Mouse (Mus musculus) stomach, embryonic 14.5 days (tissue): ENCODE results near the gene Vwa5b2. TPM values are rescaled to one million over a fixed set of nuclear protein-coding genes. Genes with fewer than 3 reads are reported as not detected.

ENCODE experiments used
- ATAC-seq: fragments of 200-750 bp; cut with Nextera tagmentation; 2 replicates; pipeline ENCODE4 v1.8.0; 2017; ENCODE audit warnings: low read depth, moderate TSS enrichment; ENCODE audit not compliant: insufficient number of reproducible peaks, insufficient read depth, low FRiP score
- H3K27ac ChIP-seq: fragments of 300-500 bp; sonication (generic); 2 replicates; pipeline ENCODE4 v1.5.1; 2014; ENCODE audit warnings: mild to moderate bottlenecking, low read length, moderate library complexity, mixed read lengths
- H3K27me3 ChIP-seq: fragments of 300-500 bp; sonication (generic); 2 replicates; pipeline ENCODE4 v1.6.1; 2014; ENCODE audit warnings: low read length, control low read depth, mixed read lengths; ENCODE audit not compliant: control insufficient read depth, insufficient read depth
- H3K36me3 ChIP-seq: fragments of 300-500 bp; sonication (generic); 2 replicates; pipeline ENCODE4 v1.6.1; 2014; ENCODE audit warnings: mild to moderate bottlenecking, control low read depth, low read length, moderate library complexity, mixed read lengths; ENCODE audit not compliant: control insufficient read depth, insufficient read depth
- H3K4me1 ChIP-seq: fragments of 300-500 bp; sonication (generic); 2 replicates; pipeline ENCODE4 v1.6.1; 2014; ENCODE audit warnings: low read length, control low read depth, mixed read lengths; ENCODE audit not compliant: control insufficient read depth, insufficient read depth
- H3K4me2 ChIP-seq: fragments of 300-500 bp; sonication (generic); replicated peaks from 2 replicates; pipeline ENCODE4 v1.6.1; 2014; ENCODE audit warnings: low read depth, low read length, control low read depth
- H3K4me3 ChIP-seq: fragments of 300-500 bp; sonication (generic); 2 replicates; pipeline ENCODE4 v1.5.1; 2014; ENCODE audit warnings: low read depth, low read length, control low read depth
- H3K9ac ChIP-seq: fragments of 300-500 bp; sonication (generic); replicated peaks from 2 replicates; pipeline ENCODE4 v1.6.1; 2014; ENCODE audit warnings: low read depth, mild to moderate bottlenecking, control low read depth, low read length, moderate library complexity, mixed read lengths
- H3K9me3 ChIP-seq: fragments of 300-500 bp; sonication (generic); 2 replicates; pipeline ENCODE4 v1.6.1; 2016; ENCODE audit warnings: low read depth, low read length, control low read depth; ENCODE audit not compliant: control insufficient read depth
- WGBS: fragments of 180-500 bp; shearing (Covaris S2); extraction: QIAGEN DNeasy Blood & Tissue Kit; methylation state at CpG from one replicate; pipeline ENCODE4 v1.1.7; 2014; 5-methylcytosine and 5-hydroxymethylcytosine counted together
- polyA plus RNA-seq: library from polyadenylated mRNA; unstranded; fragments of >200 nt; fragmentation: Nextera tagmentation; extraction: Ambion mirVana; gene quantifications from 2 replicates; pipeline ENCODE4 v1.2.1, GENCODE M21; 2014

The Vwa5b2 gene
- polyA plus RNA-seq, 1 experiment from 2014 or later: 4.3 TPM

DNA sequence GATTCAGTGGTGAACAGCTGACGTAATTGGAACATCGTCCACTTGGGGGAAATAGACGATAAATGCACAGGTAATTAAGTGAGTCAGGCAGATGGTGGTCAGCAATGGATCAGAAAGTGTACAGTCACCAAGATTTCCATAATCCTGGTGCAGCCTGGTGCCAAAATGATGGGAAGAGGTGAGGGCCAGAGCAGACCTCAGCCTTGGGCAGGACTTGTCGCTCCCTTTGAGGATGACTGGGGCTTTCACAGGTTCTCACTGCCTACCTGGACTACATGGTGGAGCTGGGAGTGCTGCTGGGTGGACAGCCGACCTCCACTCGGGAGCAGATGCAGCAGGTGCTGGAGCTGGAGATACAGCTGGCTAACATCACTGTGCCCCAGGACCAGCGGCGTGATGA, 48.1 kb downstream of the Vwa5b2 start:
- Histone ChIP-seq H3K36me3 (no peaks in the 10 kb centered on the region), H3K4me3 (no peak overlapping the region), H3K27ac (no peak overlapping the region), H3K4me2 (no peak overlapping the region), H3K4me1 (no peaks in the 10 kb centered on the region), H3K27me3 (no peaks in the 10 kb centered on the region), H3K9ac (no peak overlapping the region), H3K9me3 (no peaks in the 10 kb centered on the region)
- ATAC-seq: no peak; the same call in 1 of the 2 replicates
- 72% methylated on average over 8 of the region's 8 CpGs for WGBS

DNA sequence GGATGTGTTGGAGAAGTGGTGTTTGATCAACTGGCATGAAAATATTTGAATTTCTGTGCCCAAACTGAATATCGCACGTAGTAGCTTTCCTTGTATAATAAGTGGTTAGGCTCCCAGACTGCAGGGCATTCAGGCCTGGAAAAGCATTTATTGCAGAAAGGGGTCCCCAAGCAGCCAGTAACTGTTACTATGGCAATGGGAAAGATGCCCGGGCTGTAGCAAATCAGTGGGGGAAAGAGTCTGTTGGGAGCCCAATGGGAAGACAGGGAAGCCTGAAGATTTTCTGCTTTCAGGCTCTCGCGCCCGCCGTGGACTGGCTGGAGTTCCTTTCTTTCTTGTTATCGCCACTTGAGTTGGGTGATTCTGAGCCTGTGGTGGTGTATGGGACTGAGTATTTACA, 49.1 kb downstream of the Vwa5b2 start:
- Histone ChIP-seq H3K4me2 (no peak overlapping the region), H3K9me3 (no peaks in the 10 kb centered on the region), H3K27ac (no peak overlapping the region), H3K27me3 (no peaks in the 10 kb centered on the region), H3K36me3 (no peaks in the 10 kb centered on the region), H3K4me3 (no peak overlapping the region), H3K9ac (no peak overlapping the region), H3K4me1 (no peaks in the 10 kb centered on the region)
- ATAC-seq: no peak
- 82% methylated on average over 8 of the region's 8 CpGs for WGBS

DNA sequence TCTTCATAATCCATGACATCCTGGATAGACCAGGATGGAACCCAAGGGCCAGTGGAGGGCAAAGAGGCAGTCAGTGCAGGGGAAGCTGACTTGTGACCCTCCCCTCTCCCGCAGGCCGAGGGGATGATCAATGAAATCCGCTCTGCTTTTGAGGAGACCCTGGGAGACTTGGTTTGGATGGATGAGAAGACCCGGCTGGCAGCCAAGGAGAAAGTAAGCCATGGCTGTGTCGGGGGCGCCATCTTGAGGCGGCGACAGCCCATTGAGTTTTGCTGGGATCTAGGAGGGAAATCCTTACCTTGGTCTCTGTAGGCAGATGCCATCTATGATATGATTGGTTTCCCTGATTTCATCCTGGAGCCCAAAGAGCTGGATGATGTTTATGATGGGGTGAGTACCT, 52.9 kb downstream of the Vwa5b2 start:
- H3K27me3 ChIP-seq: no peaks in the 10 kb centered on the region
- no peak overlapping the region for H3K9ac ChIP-seq
- H3K4me2 ChIP-seq: no peak overlapping the region
- 2% methylated on average over 8 of the region's 8 CpGs for whole genome bisulfite sequencing
- no peaks in the 10 kb centered on the region for H3K36me3 ChIP-seq
- no peak overlapping the region for H3K27ac ChIP-seq
- ATAC-seq: peak; percentile 46
- H3K4me3 ChIP-seq: no peak overlapping the region
- H3K9me3 ChIP-seq: no peaks in the 10 kb centered on the region
- H3K4me1 ChIP-seq: no peaks in the 10 kb centered on the region

DNA sequence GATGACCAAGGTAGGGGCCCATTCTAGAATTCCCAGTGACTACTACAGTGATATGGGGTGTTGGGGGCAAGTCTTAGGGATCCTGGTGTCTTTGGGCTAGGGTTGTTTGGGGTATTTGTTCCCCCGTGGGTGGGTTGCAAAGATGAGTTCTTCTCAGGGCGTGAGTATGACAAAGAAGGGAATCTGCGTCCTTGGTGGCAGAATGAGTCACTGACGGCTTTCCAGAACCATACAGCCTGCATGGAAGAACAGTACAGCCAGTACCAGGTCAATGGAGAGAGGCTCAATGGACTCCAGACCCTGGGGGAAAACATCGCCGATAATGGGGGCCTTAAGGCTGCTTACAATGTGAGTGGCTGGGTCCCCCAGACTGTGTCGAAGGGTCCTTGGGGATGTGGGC, 54.6 kb downstream of the Vwa5b2 start:
- Histone ChIP-seq H3K36me3 (no peaks in the 10 kb centered on the region), H3K4me3 (no peak overlapping the region), H3K9me3 (no peaks in the 10 kb centered on the region), H3K4me2 (no peak overlapping the region), H3K9ac (no peak overlapping the region), H3K27me3 (no peaks in the 10 kb centered on the region), H3K4me1 (no peaks in the 10 kb centered on the region), H3K27ac (no peak overlapping the region)
- 84% methylated on average over 7 of the region's 7 CpGs for WGBS
- ATAC-seq: no peak

DNA sequence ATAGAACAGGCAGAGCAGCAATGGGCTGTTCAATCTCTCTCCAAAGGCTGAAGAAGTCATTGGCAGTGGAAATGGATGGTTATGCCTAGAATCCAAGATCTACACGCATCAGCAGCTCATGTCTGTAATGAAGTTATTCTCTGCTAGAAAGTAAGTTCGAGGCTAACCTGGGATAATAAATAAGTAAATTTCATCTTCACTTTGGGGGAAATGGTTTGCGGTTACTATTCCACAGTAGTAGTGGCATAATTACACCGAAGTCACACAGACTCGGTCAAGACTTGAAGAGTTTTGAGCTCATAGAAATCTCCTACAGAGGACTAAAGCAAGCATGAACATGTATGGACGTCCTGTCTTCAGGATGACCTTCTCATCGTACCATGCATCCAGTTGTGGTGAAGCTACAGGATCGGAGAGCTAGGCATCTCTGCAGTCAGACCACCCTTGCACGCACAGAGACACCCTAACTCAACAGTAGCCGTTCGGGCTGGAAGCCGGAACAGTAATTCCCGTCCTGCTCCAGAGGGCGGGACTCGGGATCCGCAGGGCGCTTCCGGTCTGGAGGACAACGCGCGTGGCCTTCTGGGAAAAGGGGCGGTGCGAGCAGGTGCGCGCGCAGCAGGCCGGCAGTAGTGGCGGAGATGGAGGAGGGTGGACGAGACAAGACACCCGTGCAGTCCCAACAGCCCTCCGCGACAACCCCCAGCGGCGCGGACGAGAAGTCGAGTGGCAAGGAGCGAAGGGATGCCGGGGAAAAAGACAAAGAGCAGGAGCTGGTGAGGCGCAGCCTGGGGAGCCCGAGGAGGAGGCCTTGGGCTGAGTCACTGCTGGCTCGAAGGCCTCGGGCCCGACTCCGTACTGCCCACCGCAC, 62.0 kb downstream of the Vwa5b2 start, which contains the start of gene Psmd2:
Gene Psmd2 (plus strand): TSS at position 577 of the 871 bp plus-strand sequence.
- ATAC-seq: peak; percentile 95
- 2% methylated on average over 46 of the region's 46 CpGs for WGBS
- peak within 1 kb of the TSS; percentile 84 for H3K9ac ChIP-seq
- H3K27me3 ChIP-seq: no peaks in the 10 kb centered on the region
- H3K27ac ChIP-seq: peak within 1 kb of the TSS; percentile 21; the same call in 1 of the 2 replicates
- H3K4me3 ChIP-seq: peak within 1 kb of the TSS; percentile 93
- peaks cover 17% of the 10 kb centered on the region for H3K36me3 ChIP-seq
- no peaks in the 10 kb centered on the region for H3K9me3 ChIP-seq
- H3K4me1 ChIP-seq: peaks cover 7% of the 10 kb centered on the region; the same call in 1 of the 2 replicates
- peak within 1 kb of the TSS; percentile 95 for H3K4me2 ChIP-seq

DNA sequence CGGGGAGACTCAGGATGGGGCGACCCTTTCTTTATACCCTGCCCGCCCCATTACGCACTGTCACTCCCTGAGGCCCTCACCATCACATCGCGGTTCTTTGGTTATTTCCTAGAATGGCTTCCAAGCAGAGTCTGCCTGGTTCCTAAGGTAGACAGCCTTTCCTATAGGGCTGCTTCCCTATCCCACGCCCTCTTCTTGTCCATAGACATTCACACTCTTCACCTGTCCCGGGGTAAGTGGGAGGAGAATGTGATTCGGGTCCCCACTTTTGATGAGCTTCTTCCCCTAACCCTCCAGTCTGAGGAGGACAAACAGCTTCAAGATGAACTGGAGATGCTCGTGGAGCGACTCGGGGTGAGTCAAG, 62.7 kb downstream of the Vwa5b2 start:
- no peak for ATAC-seq
- 5% methylated on average over 12 of the region's 12 CpGs for WGBS
- Histone ChIP-seq H3K9ac (peak overlapping the region; percentile 84), H3K36me3 (peaks cover 23% of the 10 kb centered on the region), H3K4me2 (peak overlapping the region; percentile 95), H3K4me1 (peaks cover 7% of the 10 kb centered on the region; the same call in 1 of the 2 replicates), H3K27ac (peak overlapping the region; percentile 21; the same call in 1 of the 2 replicates), H3K9me3 (no peaks in the 10 kb centered on the region), H3K27me3 (no peaks in the 10 kb centered on the region), H3K4me3 (peak overlapping the region; percentile 93)

DNA sequence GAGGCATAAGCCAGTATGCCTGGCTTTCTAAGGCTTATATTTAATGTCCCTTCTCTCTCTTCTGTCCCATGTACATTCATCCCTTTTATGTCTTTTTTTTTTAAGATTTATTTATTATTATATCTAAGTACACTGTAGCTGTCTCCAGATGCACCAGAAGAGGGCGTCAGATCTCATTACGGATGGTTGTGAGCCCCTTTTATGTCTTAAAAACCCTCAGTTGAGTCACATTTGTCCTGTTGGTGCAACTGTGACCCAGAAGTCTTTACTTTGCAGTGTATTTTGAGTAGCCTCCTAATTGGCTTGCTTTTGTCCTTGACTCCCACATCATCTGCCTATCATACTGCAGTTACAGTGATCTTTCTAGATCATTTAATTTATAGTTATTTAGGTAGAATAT, 64.0 kb downstream of the Vwa5b2 start:
- Histone ChIP-seq H3K36me3 (peaks cover 36% of the 10 kb centered on the region), H3K4me1 (peaks cover 7% of the 10 kb centered on the region; the same call in 1 of the 2 replicates), H3K9me3 (no peaks in the 10 kb centered on the region), H3K27ac (no peak overlapping the region), H3K4me3 (no peak overlapping the region), H3K27me3 (no peaks in the 10 kb centered on the region), H3K4me2 (no peak overlapping the region), H3K9ac (no peak overlapping the region)
- WGBS: 45% methylated on average over 2 of the region's 2 CpGs
- no peak for ATAC-seq
